Mouse (Mus musculus): ENCODE data around the gene Hmgcl. TPM values are rescaled to one million over a fixed set of nuclear protein-coding genes. Genes with fewer than 3 reads are reported as not detected.

Hmgcl gene
- polyA plus RNA-seq (2016; fragmentation: Nextera tagmentation; extraction: Ambion mirVana), result 60.3 and 61.4 TPM in 2 replicates

DNA sequence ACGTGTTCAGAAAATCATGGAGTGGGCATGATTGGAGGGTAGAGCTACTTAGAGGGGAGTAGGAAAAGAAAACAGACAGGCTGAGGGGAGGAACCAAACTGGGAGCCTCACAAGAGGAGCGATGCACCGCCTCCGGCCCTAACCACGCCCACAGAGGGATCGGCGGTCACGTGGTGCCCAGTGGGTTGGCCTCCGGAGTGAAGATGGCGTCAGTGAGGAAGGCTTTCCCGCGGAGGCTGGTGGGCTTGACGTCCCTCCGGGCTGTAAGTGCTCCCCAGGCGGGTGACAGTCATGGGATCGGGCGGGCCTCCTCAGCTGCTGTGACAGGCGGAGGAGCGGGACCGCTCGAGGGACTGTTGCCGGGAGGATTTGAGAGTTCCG, at the start of gene Hmgcl:
Hmgcl (plus strand) TSS at position 171 of the 381 bp plus-strand sequence.
- H3K9me3 ChIP-seq, result 0 out of 2 replicates have a peak, but pooled peaks cover under 1% of the 10 kb centered on the region
- H3K4me3 ChIP-seq, result peak within 1 kb of the TSS; percentile 93
- H3K27ac ChIP-seq, result peak within 1 kb of the TSS; percentile 85
- no peaks in the 10 kb centered on the region for H3K27me3 ChIP-seq (ENCODE audit: insufficient read depth, poor library complexity, severe bottlenecking)
- peaks cover 25% of the 10 kb centered on the region for H3K4me1 ChIP-seq (replicated peaks)
- under 1% methylated on average over 23 of the region's 23 CpGs for WGBS
- peak; percentile 91 for DNase-seq (ENCODE audit: low spot score)
- H3K36me3 ChIP-seq, result peaks cover 14% of the 10 kb centered on the region

DNA sequence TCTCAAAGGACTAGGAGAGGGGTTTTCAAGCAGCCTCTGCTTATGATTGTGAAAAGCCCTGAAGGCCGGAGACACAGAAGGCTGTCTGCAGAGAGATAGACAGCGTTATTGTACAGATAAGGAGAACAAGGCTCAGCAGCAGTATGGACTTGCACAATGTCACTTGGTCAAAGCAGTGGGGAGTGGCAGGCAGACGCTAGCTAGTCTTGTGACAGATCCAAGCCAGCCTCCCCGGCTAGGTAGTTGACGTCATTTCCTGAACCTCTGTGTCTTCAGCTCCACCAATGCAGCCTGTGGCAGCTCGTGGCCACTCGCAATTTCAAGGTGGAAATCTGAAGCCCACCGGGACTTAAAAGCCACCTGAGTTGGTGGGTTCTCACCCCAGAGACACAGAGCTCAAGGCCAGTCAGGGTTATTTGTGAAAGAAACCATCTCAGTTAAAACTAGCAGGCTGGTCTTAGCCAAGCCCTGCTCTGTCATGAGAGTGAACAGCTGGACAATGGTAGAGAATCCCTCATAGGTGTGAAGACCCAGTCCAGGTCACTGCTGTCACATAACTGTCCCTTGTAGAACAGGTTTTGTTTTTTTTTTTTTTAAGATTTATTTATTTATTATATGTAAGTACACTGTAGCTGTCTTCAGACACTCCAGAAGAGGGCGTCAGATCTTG, 47.7 kb upstream of the Hmgcl start:
- no peaks in the 10 kb centered on the region for H3K9me3 ChIP-seq
- no peak for DNase-seq (ENCODE audit: low spot score)
- H3K4me3 ChIP-seq, result no peak overlapping the region
- WGBS, result 83% methylated on average over 9 of the region's 9 CpGs
- no peaks in the 10 kb centered on the region for H3K27me3 ChIP-seq (ENCODE audit: insufficient read depth, poor library complexity, severe bottlenecking)
- no peak overlapping the region for H3K27ac ChIP-seq
- H3K36me3 ChIP-seq, result no peaks in the 10 kb centered on the region
- no peaks in the 10 kb centered on the region for H3K4me1 ChIP-seq (replicated peaks)

DNA sequence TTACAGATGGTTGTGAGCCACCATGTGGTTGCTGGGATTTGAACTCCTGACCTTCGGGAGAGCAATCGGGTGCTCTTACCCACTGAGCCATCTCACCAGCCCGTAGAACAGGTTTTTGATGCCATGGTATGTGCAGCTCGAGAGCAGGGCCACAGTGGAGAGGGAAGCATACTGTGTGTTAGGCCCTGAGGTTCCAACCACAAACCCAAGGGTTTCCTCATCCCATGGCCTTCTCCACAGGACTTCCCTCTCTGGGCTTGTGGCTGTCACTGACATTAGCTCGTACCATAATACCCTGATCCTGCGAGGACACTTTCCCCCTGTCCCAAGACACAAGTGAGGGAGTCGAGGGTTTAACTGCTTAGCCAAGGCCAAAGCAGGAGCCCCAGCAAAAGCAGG, 47.2 kb upstream of the Hmgcl start:
- WGBS, result 91% methylated on average over 7 of the region's 7 CpGs
- no peak for DNase-seq (ENCODE audit: low spot score)
- no peak overlapping the region for H3K4me3 ChIP-seq

DNA sequence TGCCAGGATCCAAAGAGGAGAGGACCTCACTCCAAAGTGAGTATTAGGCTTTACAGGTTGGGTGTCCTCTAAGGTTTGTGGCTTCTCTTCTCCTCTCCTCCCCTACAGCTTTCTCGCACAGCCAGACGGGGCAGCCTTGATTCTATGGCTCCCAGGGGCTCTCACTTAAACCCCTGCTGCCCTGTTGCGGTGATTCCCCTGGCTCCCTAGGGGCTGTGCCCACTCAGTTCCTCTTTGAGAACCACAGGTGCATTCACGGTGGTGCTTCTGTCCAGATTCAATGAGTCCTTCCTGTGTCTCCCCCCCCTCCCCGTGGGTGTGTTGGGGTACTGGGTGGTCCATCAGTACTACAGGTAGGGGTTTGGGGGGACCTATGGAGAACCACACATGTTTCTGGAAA, 46.2 kb upstream of the Hmgcl start:
- H3K4me3 ChIP-seq, result no peak overlapping the region
- DNase-seq (ENCODE audit: low spot score), result no peak
- H3K9me3 ChIP-seq, result no peaks in the 10 kb centered on the region
- H3K27ac ChIP-seq, result no peak overlapping the region
- 75% methylated on average over 5 of the region's 5 CpGs for WGBS
- H3K4me1 ChIP-seq (replicated peaks), result no peaks in the 10 kb centered on the region
- no peaks in the 10 kb centered on the region for H3K27me3 ChIP-seq (ENCODE audit: insufficient read depth, poor library complexity, severe bottlenecking)
- H3K36me3 ChIP-seq, result no peaks in the 10 kb centered on the region

More for the DNA sequence above, 47.2 kb upstream of the Hmgcl start:
- H3K9me3 ChIP-seq, result no peaks in the 10 kb centered on the region
- H3K27me3 ChIP-seq (ENCODE audit: insufficient read depth, poor library complexity, severe bottlenecking), result no peaks in the 10 kb centered on the region
- H3K4me1 ChIP-seq (replicated peaks), result no peaks in the 10 kb centered on the region
- no peak overlapping the region for H3K27ac ChIP-seq
- no peaks in the 10 kb centered on the region for H3K36me3 ChIP-seq

DNA sequence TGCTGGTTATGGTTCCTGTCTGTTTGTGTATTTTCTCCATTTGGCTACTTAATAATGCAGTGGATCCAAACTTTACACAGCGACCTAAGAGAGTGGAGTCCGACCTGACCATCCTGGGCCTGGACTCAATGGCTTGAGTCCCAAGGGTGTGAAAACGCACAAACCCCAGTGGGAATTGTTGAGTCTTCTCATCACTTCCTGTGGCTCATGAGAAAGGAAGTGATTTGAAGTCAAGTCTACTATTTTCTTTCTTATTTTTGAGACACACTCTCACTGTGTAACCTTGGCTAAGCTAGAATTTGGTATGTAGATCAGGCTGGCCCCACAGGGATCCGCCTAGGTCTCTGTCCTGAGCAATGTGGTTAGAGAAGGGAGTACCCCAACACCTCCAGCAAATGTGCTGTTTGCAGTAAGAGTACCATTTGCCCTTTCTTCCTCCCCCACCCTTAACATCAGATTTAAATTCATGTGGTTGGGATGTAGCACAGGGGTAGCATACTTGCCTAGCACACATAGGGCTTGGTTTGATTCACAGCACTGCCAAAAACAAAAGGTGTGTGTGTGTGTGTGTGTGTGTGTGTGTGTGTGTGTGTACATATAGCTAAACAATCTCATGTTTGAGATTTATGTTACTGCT, 43.5 kb upstream of the Hmgcl start:
- Histone ChIP-seq H3K27ac (no peak overlapping the region), H3K27me3 (ENCODE audit: insufficient read depth, poor library complexity, severe bottlenecking) (no peaks in the 10 kb centered on the region), H3K9me3 (no peaks in the 10 kb centered on the region), H3K4me3 (no peak overlapping the region), H3K36me3 (no peaks in the 10 kb centered on the region), H3K4me1 (replicated peaks) (no peaks in the 10 kb centered on the region)
- no peak for DNase-seq (ENCODE audit: low spot score)
- WGBS, result 90% methylated on average over 4 of the region's 4 CpGs

DNA sequence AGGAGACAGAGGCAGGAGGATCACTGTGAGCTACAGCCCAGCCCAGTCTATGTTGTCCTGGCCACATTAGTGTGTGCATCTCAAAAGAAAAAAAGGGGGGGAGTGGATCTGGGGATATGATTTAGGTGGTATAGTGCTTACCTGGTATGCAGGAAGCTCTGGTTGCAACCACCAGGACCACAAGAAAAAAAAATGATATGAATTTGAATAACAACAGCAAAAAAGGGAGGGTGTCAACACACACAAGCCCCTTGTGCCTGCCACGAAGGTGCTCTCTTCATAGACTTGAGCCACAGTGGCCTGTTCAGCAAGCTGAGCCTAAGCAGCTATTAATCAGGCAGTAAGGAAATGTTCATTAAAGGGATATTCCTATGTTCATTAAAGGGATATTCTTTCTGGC, 41.4 kb upstream of the Hmgcl start:
- no peak overlapping the region for H3K4me3 ChIP-seq
- 69% methylated on average over 1 of the region's 1 CpGs for WGBS
- DNase-seq (ENCODE audit: low spot score), result no peak

DNA sequence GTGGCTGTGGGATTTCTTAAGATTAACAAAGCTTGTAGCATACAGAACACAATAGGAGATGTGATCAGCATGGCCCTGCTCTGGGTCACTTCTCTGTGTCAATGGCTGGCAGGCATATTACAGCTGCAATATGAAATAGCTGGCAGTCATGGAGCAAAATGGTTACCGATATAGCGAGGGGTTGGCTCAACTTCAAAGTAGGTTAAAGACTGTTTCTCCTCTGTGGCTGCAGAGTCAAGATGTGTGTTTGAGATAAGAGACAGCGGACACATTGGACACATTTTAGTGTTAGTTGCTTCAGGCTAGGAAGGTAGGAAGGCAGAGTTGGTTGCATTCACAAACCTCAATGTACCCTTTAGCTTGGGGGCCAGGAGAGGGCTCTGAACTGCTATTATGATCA, 39.6 kb upstream of the Hmgcl start:
- H3K27ac ChIP-seq, result no peak overlapping the region
- DNase-seq (ENCODE audit: low spot score), result no peak
- no peaks in the 10 kb centered on the region for H3K27me3 ChIP-seq (ENCODE audit: insufficient read depth, poor library complexity, severe bottlenecking)
- H3K36me3 ChIP-seq, result no peaks in the 10 kb centered on the region
- 95% methylated on average over 3 of the region's 3 CpGs for WGBS
- no peaks in the 10 kb centered on the region for H3K9me3 ChIP-seq
- no peak overlapping the region for H3K4me3 ChIP-seq
- H3K4me1 ChIP-seq (replicated peaks), result peaks cover 7% of the 10 kb centered on the region

More for the DNA sequence above, 41.4 kb upstream of the Hmgcl start:
- H3K27ac ChIP-seq, result no peak overlapping the region
- H3K9me3 ChIP-seq, result no peaks in the 10 kb centered on the region
- H3K36me3 ChIP-seq, result no peaks in the 10 kb centered on the region
- H3K4me1 ChIP-seq (replicated peaks), result no peaks in the 10 kb centered on the region
- no peaks in the 10 kb centered on the region for H3K27me3 ChIP-seq (ENCODE audit: insufficient read depth, poor library complexity, severe bottlenecking)

DNA sequence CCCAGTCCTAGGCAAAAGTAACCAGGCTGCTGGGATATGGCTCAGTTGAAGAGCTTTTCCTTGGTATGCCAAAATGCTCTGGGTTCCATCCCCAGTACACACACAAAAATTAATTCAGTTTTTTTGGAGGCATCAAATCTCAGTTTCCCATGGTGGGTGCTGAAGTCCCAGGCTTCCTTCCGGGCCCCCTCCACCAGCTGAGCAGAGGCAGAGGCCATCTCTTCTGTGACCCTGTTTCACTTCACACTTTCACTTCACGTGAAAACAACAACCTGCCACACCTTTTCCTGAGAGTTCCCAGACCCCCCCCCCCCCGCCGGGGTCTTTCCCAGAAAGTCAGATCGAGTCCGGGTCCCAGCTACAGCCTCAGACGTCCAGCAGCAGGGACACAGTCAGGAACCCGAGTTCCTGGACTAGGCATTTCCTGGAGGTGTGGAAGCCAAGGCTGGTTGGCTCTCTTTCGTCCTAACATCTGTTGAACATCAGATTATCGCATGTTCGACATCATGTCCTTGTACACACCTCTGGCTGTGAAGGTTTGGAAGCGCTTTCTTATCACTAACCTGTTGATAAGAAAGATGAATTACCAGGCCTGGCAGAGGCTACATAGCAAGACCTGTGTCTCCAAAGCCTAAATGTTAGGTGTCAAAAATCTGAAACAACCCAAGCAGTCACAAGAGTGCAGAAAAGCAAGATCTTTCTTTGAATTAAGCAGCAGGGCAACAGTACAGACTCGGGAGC, 36.8 kb upstream of the Hmgcl start:
- peaks cover 21% of the 10 kb centered on the region for H3K4me1 ChIP-seq (replicated peaks)
- no peaks in the 10 kb centered on the region for H3K27me3 ChIP-seq (ENCODE audit: insufficient read depth, poor library complexity, severe bottlenecking)
- H3K4me3 ChIP-seq, result no peak overlapping the region
- H3K36me3 ChIP-seq, result no peaks in the 10 kb centered on the region
- H3K9me3 ChIP-seq, result no peaks in the 10 kb centered on the region
- DNase-seq (ENCODE audit: low spot score), result no peak
- H3K27ac ChIP-seq, result no peak overlapping the region
- 77% methylated on average over 13 of the region's 13 CpGs for WGBS

DNA sequence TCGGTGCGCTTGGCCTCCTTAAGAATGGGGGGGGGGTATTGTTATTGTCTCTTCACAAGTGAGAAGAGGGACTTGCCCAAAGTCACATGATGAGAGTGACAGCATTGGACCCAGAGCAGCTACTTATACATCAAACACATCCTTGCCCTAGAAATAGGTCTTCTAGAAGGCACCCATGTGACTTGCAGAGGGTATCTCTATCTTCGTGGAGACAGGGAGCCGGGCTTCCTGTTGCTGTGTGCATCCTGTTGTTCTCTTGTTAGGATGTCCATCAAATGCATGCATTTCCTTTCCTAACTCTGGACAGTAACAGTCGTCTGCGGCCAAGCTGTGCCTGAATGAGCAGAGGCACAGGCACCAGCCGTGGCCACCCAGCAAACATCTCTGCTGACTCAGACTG, 34.7 kb upstream of the Hmgcl start:
- H3K4me1 ChIP-seq (replicated peaks), result peaks cover 21% of the 10 kb centered on the region
- peak overlapping the region; percentile 59; the same call in 1 of the 2 replicates for H3K27ac ChIP-seq
- no peaks in the 10 kb centered on the region for H3K27me3 ChIP-seq (ENCODE audit: insufficient read depth, poor library complexity, severe bottlenecking)
- H3K36me3 ChIP-seq, result no peaks in the 10 kb centered on the region
- H3K4me3 ChIP-seq, result no peak overlapping the region
- no peaks in the 10 kb centered on the region for H3K9me3 ChIP-seq
- no peak for DNase-seq (ENCODE audit: low spot score)
- 71% methylated on average over 7 of the region's 7 CpGs for WGBS

DNA sequence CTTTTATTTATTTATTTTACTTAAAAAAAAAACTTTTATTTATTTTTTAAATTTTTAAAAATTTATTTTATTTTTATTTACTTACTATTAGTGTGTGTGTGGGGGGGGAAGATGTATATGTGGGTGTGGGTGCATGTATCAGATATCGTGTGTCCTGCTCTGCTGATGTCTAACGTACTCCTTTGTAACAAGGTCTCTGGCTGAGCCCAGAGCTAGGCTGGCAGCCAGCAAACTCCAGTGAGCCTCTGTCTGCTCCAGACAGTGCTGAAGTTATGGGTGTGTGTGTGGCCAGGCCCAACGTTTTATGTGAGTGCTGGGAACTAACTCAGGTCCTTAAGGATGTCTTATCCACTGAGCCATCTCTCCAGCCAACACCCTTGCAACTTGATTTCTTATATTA, 34.1 kb upstream of the Hmgcl start:
- H3K4me3 ChIP-seq, result no peak overlapping the region
- peak overlapping the region; percentile 80 for H3K27ac ChIP-seq
- WGBS, result 67% methylated on average over 3 of the region's 3 CpGs
- H3K4me1 ChIP-seq (replicated peaks), result peaks cover 21% of the 10 kb centered on the region
- no peaks in the 10 kb centered on the region for H3K27me3 ChIP-seq (ENCODE audit: insufficient read depth, poor library complexity, severe bottlenecking)
- no peaks in the 10 kb centered on the region for H3K9me3 ChIP-seq
- DNase-seq (ENCODE audit: low spot score), result no peak
- no peaks in the 10 kb centered on the region for H3K36me3 ChIP-seq

DNA sequence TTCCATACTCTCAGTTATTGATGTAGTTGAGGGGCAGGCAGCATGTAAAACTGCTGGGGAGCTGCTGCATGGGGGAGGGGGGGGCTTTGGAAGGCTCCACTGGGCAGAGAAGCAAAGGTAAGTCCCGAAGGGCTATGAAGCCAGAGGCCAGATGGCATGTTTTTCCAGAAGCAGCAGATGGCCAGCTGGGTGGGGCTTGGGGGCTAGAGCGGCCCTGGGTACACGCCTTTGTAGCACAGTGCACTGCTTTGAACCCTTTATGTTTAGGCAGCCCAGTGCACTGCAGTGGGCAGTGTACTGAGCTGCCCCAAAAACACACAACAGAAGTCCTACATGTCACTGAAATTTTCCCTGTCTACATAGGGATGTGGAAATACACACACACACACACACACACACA, 33.4 kb upstream of the Hmgcl start:
- no peaks in the 10 kb centered on the region for H3K9me3 ChIP-seq
- DNase-seq (ENCODE audit: low spot score), result peak; percentile 67
- 60% methylated on average over 3 of the region's 3 CpGs for WGBS
- no peaks in the 10 kb centered on the region for H3K27me3 ChIP-seq (ENCODE audit: insufficient read depth, poor library complexity, severe bottlenecking)
- no peak overlapping the region for H3K4me3 ChIP-seq
- peaks cover 21% of the 10 kb centered on the region for H3K4me1 ChIP-seq (replicated peaks)
- H3K27ac ChIP-seq, result peak overlapping the region; percentile 80
- no peaks in the 10 kb centered on the region for H3K36me3 ChIP-seq

DNA sequence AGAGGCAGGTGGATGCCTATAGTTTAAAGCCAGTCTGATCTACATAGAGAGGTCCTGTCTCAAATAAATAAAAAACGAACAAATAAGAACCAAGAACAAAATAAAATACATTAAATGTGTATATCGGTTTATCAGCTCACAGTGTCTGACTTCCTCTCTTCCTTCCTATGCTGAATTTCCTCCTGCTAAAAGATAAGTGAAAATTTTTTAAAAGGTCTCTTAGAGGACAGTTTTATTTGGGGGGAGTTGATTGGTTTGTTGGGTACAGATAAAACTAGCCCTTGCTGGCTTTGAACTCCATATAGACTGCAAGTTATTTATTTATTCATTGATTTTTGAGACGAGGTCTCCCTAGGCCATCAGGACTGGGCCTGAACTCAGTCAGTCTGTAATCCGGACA, 32.8 kb upstream of the Hmgcl start:
- 79% methylated on average over 4 of the region's 4 CpGs for WGBS
- Histone ChIP-seq H3K9me3 (no peaks in the 10 kb centered on the region), H3K36me3 (no peaks in the 10 kb centered on the region), H3K27ac (peak overlapping the region; percentile 80), H3K4me1 (replicated peaks) (peaks cover 21% of the 10 kb centered on the region), H3K4me3 (no peak overlapping the region), H3K27me3 (ENCODE audit: insufficient read depth, poor library complexity, severe bottlenecking) (no peaks in the 10 kb centered on the region)
- DNase-seq (ENCODE audit: low spot score), result no peak

DNA sequence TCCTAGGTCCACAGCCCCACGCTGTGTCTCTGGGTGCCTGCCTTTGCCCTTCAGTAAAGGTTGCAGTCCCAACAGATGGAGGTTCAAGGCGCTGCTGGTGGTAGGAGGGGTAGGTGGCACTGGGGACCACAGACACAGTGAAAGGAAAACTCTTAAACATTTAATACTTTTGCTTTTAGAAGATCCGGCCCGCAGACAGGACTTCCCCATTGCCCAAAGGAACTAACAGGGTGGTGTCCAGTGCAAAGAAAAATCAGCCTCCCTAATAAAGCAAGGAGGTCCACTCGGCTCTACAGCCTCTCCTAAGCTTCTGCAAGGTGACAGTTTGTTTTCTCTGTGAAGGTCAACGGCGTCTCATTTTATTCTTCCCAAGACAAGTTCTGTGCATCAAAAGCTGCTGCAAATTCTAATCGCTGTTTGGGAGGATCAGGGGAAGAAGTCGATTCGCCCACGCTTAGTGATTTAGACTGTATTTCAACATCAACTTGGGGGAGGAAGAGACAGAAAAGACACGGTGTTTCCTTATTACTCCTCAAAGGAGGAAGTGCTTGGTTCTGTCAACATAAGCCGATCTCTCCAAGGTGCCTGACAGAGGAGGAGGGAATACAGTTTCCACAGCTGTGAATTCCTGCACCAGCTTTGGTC, 27.5 kb upstream of the Hmgcl start:
- Histone ChIP-seq H3K9me3 (no peaks in the 10 kb centered on the region), H3K4me1 (replicated peaks) (peaks cover 12% of the 10 kb centered on the region), H3K36me3 (peaks cover 8% of the 10 kb centered on the region), H3K27ac (no peak overlapping the region), H3K27me3 (ENCODE audit: insufficient read depth, poor library complexity, severe bottlenecking) (no peaks in the 10 kb centered on the region), H3K4me3 (no peak overlapping the region)
- 91% methylated on average over 13 of the region's 13 CpGs for WGBS
- DNase-seq (ENCODE audit: low spot score), result no peak
